Mouse (Mus musculus) neural tube, embryonic 11.5 days (tissue): Measurements from ENCODE around the gene 4933402D24Rik. TPM values are rescaled to one million over a fixed set of nuclear protein-coding genes. Genes with fewer than 3 reads are reported as not detected.

Experiments
- ATAC-seq: fragments of 200-750 bp; cut with Nextera tagmentation; 2 replicates; pipeline ENCODE4 v1.8.0; 2017; ENCODE audit warnings: moderate number of reproducible peaks, mild to moderate bottlenecking, moderate TSS enrichment, moderate library complexity; ENCODE audit not compliant: insufficient read depth, low FRiP score, low TSS enrichment
- DNase-seq: peaks from one replicate; pipeline ENCODE4 v3.0.0-alpha.2; 2015; ENCODE audit warnings: low spot score
- H3K27ac ChIP-seq: fragments of 300-500 bp; sonication (generic); 2 replicates; pipeline ENCODE4 v1.5.1; 2014; ENCODE audit warnings: low read depth, mild to moderate bottlenecking, low read length
- H3K27me3 ChIP-seq: fragments of 300-500 bp; sonication (generic); 2 replicates; pipeline ENCODE4 v1.6.1; 2014; ENCODE audit warnings: mild to moderate bottlenecking, low read length, mixed read lengths; ENCODE audit not compliant: control insufficient read depth, insufficient read depth
- H3K36me3 ChIP-seq: fragments of 300-500 bp; sonication (generic); 2 replicates; pipeline ENCODE4 v1.6.1; 2014; ENCODE audit warnings: mild to moderate bottlenecking, low read length, moderate library complexity, mixed read lengths; ENCODE audit not compliant: control insufficient read depth, insufficient read depth
- H3K4me1 ChIP-seq: fragments of 300-500 bp; sonication (generic); 2 replicates; pipeline ENCODE4 v1.6.1; 2014; ENCODE audit warnings: low read length, mixed read lengths; ENCODE audit not compliant: control insufficient read depth, insufficient read depth
- H3K4me2 ChIP-seq: fragments of 300-500 bp; sonication (generic); 2 replicates; pipeline ENCODE4 v1.6.1; 2014; ENCODE audit warnings: low read depth, mild to moderate bottlenecking, moderate library complexity
- H3K4me3 ChIP-seq: fragments of 300-500 bp; sonication (generic); 2 replicates; pipeline ENCODE4 v1.5.1; 2014; ENCODE audit warnings: low read depth, low read length
- H3K9ac ChIP-seq: fragments of 300-500 bp; sonication (generic); 2 replicates; pipeline ENCODE4 v1.6.1; 2014; ENCODE audit warnings: mild to moderate bottlenecking, low read length
- H3K9me3 ChIP-seq: fragments of 300-500 bp; sonication (generic); 2 replicates; pipeline ENCODE4 v1.6.1; 2016; ENCODE audit warnings: low read length; ENCODE audit not compliant: control insufficient read depth
- WGBS: fragments of 180-500 bp; shearing (Covaris S2); extraction: QIAGEN DNeasy Blood & Tissue Kit; methylation state at CpG from one replicate; pipeline ENCODE4 v1.1.7; 2014; 5-methylcytosine and 5-hydroxymethylcytosine counted together
- polyA plus RNA-seq: library from polyadenylated mRNA; unstranded; fragments of >200 nt; fragmentation: Nextera tagmentation; extraction: Ambion mirVana; gene quantifications from 2 replicates; pipeline ENCODE4 v1.2.1, GENCODE M21; 2014

Gene 4933402D24Rik
- 0.17 and 0.35 TPM in 2 replicates for polyA plus RNA-seq

- no peak within 1 kb of the TSS for H3K4me2 ChIP-seq
- no peak for ATAC-seq
- H3K9me3 ChIP-seq, result no peaks in the 10 kb centered on the region
- H3K36me3 ChIP-seq, result no peaks in the 10 kb centered on the region
- no peaks in the 10 kb centered on the region for H3K27me3 ChIP-seq
- H3K4me3 ChIP-seq, result no peak within 1 kb of the TSS
- no peak within 1 kb of the TSS for H3K27ac ChIP-seq
- H3K4me1 ChIP-seq, result peaks cover 8% of the 10 kb centered on the region
- WGBS, result 74% methylated on average over 5 of the region's 5 CpGs
- H3K9ac ChIP-seq, result no peak within 1 kb of the TSS
- DNase-seq, result no peak
Measured at GRCm38 (mm10) chr1:63769167-63769566, at the start of gene 4933402D24Rik. Gene 4933402D24Rik (minus strand): TSS chr1:63769267.

GRCm38 (mm10) chr1:63808584-63808983, 39.5 kb upstream of the 4933402D24Rik start:
- WGBS, result 53% methylated on average over 3 of the region's 3 CpGs
- H3K4me1 ChIP-seq, result no peaks in the 10 kb centered on the region
- no peaks in the 10 kb centered on the region for H3K27me3 ChIP-seq
- H3K36me3 ChIP-seq, result no peaks in the 10 kb centered on the region
- H3K9me3 ChIP-seq, result no peaks in the 10 kb centered on the region
- H3K27ac ChIP-seq, result no peak overlapping the region
- H3K4me2 ChIP-seq, result no peak overlapping the region
- DNase-seq (no peak), ATAC-seq (no peak)
- H3K9ac ChIP-seq, result no peak overlapping the region
- H3K4me3 ChIP-seq, result no peak overlapping the region

GRCm38 (mm10) chr1:63805095-63805494, 36.0 kb upstream of the 4933402D24Rik start:
- Histone ChIP-seq H3K4me3 (no peak overlapping the region), H3K9ac (no peak overlapping the region), H3K9me3 (no peaks in the 10 kb centered on the region), H3K27me3 (no peaks in the 10 kb centered on the region), H3K36me3 (no peaks in the 10 kb centered on the region), H3K4me1 (no peaks in the 10 kb centered on the region), H3K27ac (no peak overlapping the region), H3K4me2 (no peak overlapping the region)
- no peak for DNase-seq
- no peak for ATAC-seq

- no peak for DNase-seq
- no peaks in the 10 kb centered on the region for H3K9me3 ChIP-seq
- H3K27ac ChIP-seq, result no peak overlapping the region
- H3K4me1 ChIP-seq, result no peaks in the 10 kb centered on the region
- H3K4me2 ChIP-seq, result no peak overlapping the region
- H3K27me3 ChIP-seq, result no peaks in the 10 kb centered on the region
- H3K4me3 ChIP-seq, result no peak overlapping the region
- no peak for ATAC-seq
- H3K36me3 ChIP-seq, result no peaks in the 10 kb centered on the region
- no peak overlapping the region for H3K9ac ChIP-seq
Measured at GRCm38 (mm10) chr1:63794326-63794725, 25.3 kb upstream of the 4933402D24Rik start.

- WGBS, result 51% methylated on average over 4 of the region's 4 CpGs
- ATAC-seq (no peak), DNase-seq (no peak)
- Histone ChIP-seq H3K9ac (no peak overlapping the region), H3K36me3 (no peaks in the 10 kb centered on the region), H3K4me3 (no peak overlapping the region), H3K4me1 (no peaks in the 10 kb centered on the region), H3K27me3 (no peaks in the 10 kb centered on the region), H3K27ac (no peak overlapping the region), H3K4me2 (no peak overlapping the region), H3K9me3 (no peaks in the 10 kb centered on the region)
Measured at GRCm38 (mm10) chr1:63776902-63777630, 8.0 kb upstream of the 4933402D24Rik start.

GRCm38 (mm10) chr1:63776396-63776795, 7.3 kb upstream of the 4933402D24Rik start:
- no peak for ATAC-seq
- Histone ChIP-seq H3K36me3 (no peaks in the 10 kb centered on the region), H3K4me1 (no peaks in the 10 kb centered on the region), H3K27ac (no peak overlapping the region), H3K4me3 (no peak overlapping the region), H3K9ac (no peak overlapping the region), H3K4me2 (no peak overlapping the region), H3K27me3 (no peaks in the 10 kb centered on the region), H3K9me3 (no peaks in the 10 kb centered on the region)
- DNase-seq, result no peak
- WGBS, result 63% methylated on average over 1 of the region's 1 CpGs

GRCm38 (mm10) chr1:63770309-63770708, 1.2 kb upstream of the 4933402D24Rik start:
- no peak overlapping the region for H3K9ac ChIP-seq
- H3K9me3 ChIP-seq, result no peaks in the 10 kb centered on the region
- ATAC-seq (no peak), DNase-seq (no peak)
- H3K4me2 ChIP-seq, result no peak overlapping the region
- H3K27me3 ChIP-seq, result no peaks in the 10 kb centered on the region
- H3K4me1 ChIP-seq, result 0 out of 2 replicates have a peak, but pooled peaks cover 2% of the 10 kb centered on the region
- H3K4me3 ChIP-seq, result no peak overlapping the region
- no peaks in the 10 kb centered on the region for H3K36me3 ChIP-seq
- WGBS, result 92% methylated on average over 7 of the region's 7 CpGs
- no peak overlapping the region for H3K27ac ChIP-seq

- Histone ChIP-seq H3K4me1 (peaks cover 16% of the 10 kb centered on the region), H3K4me3 (no peak overlapping the region), H3K9ac (no peak overlapping the region), H3K27me3 (no peaks in the 10 kb centered on the region), H3K27ac (no peak overlapping the region), H3K4me2 (no peak overlapping the region), H3K9me3 (no peaks in the 10 kb centered on the region), H3K36me3 (no peaks in the 10 kb centered on the region)
- DNase-seq (no peak), ATAC-seq (no peak)
- 56% methylated on average over 8 of the region's 8 CpGs for WGBS
Measured at GRCm38 (mm10) chr1:63768112-63768511, 955 bp downstream of the 4933402D24Rik start.

GRCm38 (mm10) chr1:63764395-63764794, 4.7 kb downstream of the 4933402D24Rik start:
- no peak for ATAC-seq
- 70% methylated on average over 7 of the region's 7 CpGs for WGBS
- H3K27ac ChIP-seq, result peak overlapping the region; percentile 8; the same call in 1 of the 2 replicates

More at GRCm38 (mm10) chr1:63764395-63764794, 4.7 kb downstream of the 4933402D24Rik start:
- Histone ChIP-seq H3K4me3 (no peak overlapping the region), H3K36me3 (no peaks in the 10 kb centered on the region), H3K4me2 (no peak overlapping the region), H3K9me3 (no peaks in the 10 kb centered on the region), H3K4me1 (peaks cover 20% of the 10 kb centered on the region), H3K27me3 (no peaks in the 10 kb centered on the region), H3K9ac (no peak overlapping the region)
- no peak for DNase-seq
